ENCODE assay signal across 10 mouse cellular contexts in genomic region chr2:28681718-28682117, GRCm38 (mm10). TPM values are rescaled to one million over a fixed set of nuclear protein-coding genes. Genes with fewer than 3 reads are reported as not detected.
DNase-seq lines count a peak whose midpoint lies in the region; ATAC-seq and TF ChIP-seq lines count a peak whose summit lies in the region.
"Had no signal": no experiment of that assay in that cellular context is flagged by ENCODE, and none has a peak within 500 bp of the region (broad histone marks: within the 10 kb centered on the region; RNA-seq: fewer than 3 reads in every experiment).

No protein-coding gene starts in this region.

- no peaks in the 10 kb centered on the region for H3K9me3 ChIP-seq in liver, postnatal 0 days (ENCODE audit: low read length)
- H3K9me3 ChIP-seq: lung, embryonic 15.5 days had no signal

- no peaks in the 10 kb centered on the region for H3K4me1 ChIP-seq in liver, postnatal 0 days (ENCODE audit: insufficient read depth)
- H3K4me1 ChIP-seq: lung, embryonic 15.5 days had no signal

- TF ChIP-seq EP300 in liver, postnatal 0 days (IDR thresholded peaks at IDR 0.05; ENCODE audit: low read depth), result no peak

- no peak overlapping the region for H3K9ac ChIP-seq in liver, postnatal 0 days (replicated peaks)
- H3K9ac ChIP-seq: lung, embryonic 15.5 days had no signal

- 77% methylated on average over 4 of the region's 4 CpGs for whole genome bisulfite sequencing in liver, postnatal 0 days (ENCODE audit: insufficient replicate concordance)

- ATAC-seq in cerebellum, adult (ENCODE audit: insufficient number of reproducible peaks, low FRiP score, low TSS enrichment), result peak; percentile 26; the same call in 1 of the 2 replicates
- no peak for ATAC-seq in liver, postnatal 0 days

- no peak overlapping the region for H3K27ac ChIP-seq in liver, postnatal 0 days (ENCODE audit: low read depth)
- H3K27ac ChIP-seq: lung, embryonic 15.5 days had no signal

- no peak for DNase-seq in cerebellum, postnatal 4 days (ENCODE audit: low spot score in 2 of 2)
- peak; percentile 19 for DNase-seq in ovary, adult 18-20 months (ENCODE audit: low spot score)
- DNase-seq in ovary, postnatal 36 days (ENCODE audit: low spot score), result no peak
- peak; percentile 25 to 51 for DNase-seq in heart, postnatal 14 days
- DNase-seq in right cerebral cortex, postnatal 36 days (ENCODE audit: low spot score in 2 of 2), result peak; percentile 41 to 53
- DNase-seq in liver, postnatal 0 days, result no peak
- DNase-seq in natural killer cell, adult 2 months (ENCODE audit: low spot score in 2 of 2), result no peak

- no peak overlapping the region for H3K4me2 ChIP-seq in liver, postnatal 0 days (ENCODE audit: low read depth, low read length)
- H3K4me2 ChIP-seq: lung, embryonic 15.5 days had no signal

- intact Hi-C loops in heart, postnatal 14 days (cut with DNase I), result no loop called here

- no peaks in the 10 kb centered on the region for H3K27me3 ChIP-seq in liver, postnatal 0 days (ENCODE audit: insufficient read depth, low read length)
- H3K27me3 ChIP-seq: lung, embryonic 15.5 days had no signal

- H3K4me3 ChIP-seq in liver, postnatal 0 days (ENCODE audit: low read depth, low read length), result no peak overlapping the region
- H3K4me3 ChIP-seq: lung, embryonic 15.5 days had no signal

- no peak for TF ChIP-seq CTCF in liver, postnatal 0 days (IDR thresholded peaks at IDR 0.05; ENCODE audit: low read depth)

- peaks cover 72% of the 10 kb centered on the region for H3K36me3 ChIP-seq in liver, postnatal 0 days (replicated peaks; ENCODE audit: insufficient read depth, low read length)

RNA-seq across cellular contexts. Expression of gene Spaca9, which starts 17.8 kb away (rescaled TPM):
- total RNA-seq in heart, postnatal 14 days (2021), result under 1 TPM in 1 of 2 experiments, not detected in 1; 0.53 TPM
- polyA plus RNA-seq in liver, postnatal 0 days (2015; fragmentation: Nextera tagmentation; extraction: Ambion mirVana), result 2.1 and 2.5 TPM in 2 replicates

RNA-seq across cellular contexts. Expression of gene Ak8, which starts 18.2 kb away (rescaled TPM):
- under 1 TPM in 1 of 2 experiments, not detected in 1; 0.24 TPM for total RNA-seq in heart, postnatal 14 days (2021)
- polyA plus RNA-seq in liver, postnatal 0 days (2015; fragmentation: Nextera tagmentation; extraction: Ambion mirVana), result 0.28 and 0.41 TPM in 2 replicates

RNA-seq across cellular contexts. Expression of gene Tsc1, which starts 40.7 kb away (rescaled TPM):
- 10 to 100 TPM; 19.4 to 20.4 TPM for total RNA-seq in heart, postnatal 14 days (2021)
- polyA plus RNA-seq in liver, postnatal 0 days (2015; fragmentation: Nextera tagmentation; extraction: Ambion mirVana), result 3.7 TPM in 2 replicates

RNA-seq across cellular contexts. Expression of gene Gfi1b, which starts 59.9 kb away (rescaled TPM):
- total RNA-seq in heart, postnatal 14 days (2021), result not detected
- polyA plus RNA-seq in liver, postnatal 0 days (2015; fragmentation: Nextera tagmentation; extraction: Ambion mirVana), result 48.9 and 52.2 TPM in 2 replicates
- polyA plus RNA-seq: C2C12 had no signal

Comparison
In these comparisons a context has a peak if more than half of its experiments do, and no peak if none do; other contexts are left out.
1. DNase-seq: peak in ovary, adult 18-20 months (single experiment), heart, postnatal 14 days (2 of 2) and right cerebral cortex, postnatal 36 days (2 of 2); none in cerebellum, postnatal 4 days (0 of 2), ovary, postnatal 36 days (single experiment), liver, postnatal 0 days (single experiment) and natural killer cell, adult 2 months (0 of 2).